Mouse (Mus musculus) hindbrain, embryonic 10.5 days (tissue): Measurements from ENCODE around the gene Ddb1. TPM values are rescaled to one million over a fixed set of nuclear protein-coding genes. Genes with fewer than 3 reads are reported as not detected.
"Not testable (repeated sequence)": the region's sequence is repeated elsewhere in the genome, so short reads cannot be mapped to it uniquely, and the experiment has no call there.

Experiments
- DNase-seq: peaks from one replicate; pipeline ENCODE4 v3.0.0-alpha.2; 2017; ENCODE audit warnings: low spot score
- H3K27ac ChIP-seq: fragments of 300-500 bp; sonication (generic); 2 replicates; pipeline ENCODE4 v1.5.1; 2016; ENCODE audit warnings: mild to moderate bottlenecking, moderate library complexity
- H3K27me3 ChIP-seq: fragments of 300-500 bp; sonication (generic); 2 replicates; pipeline ENCODE4 v1.6.1; 2016; ENCODE audit warnings: mild to moderate bottlenecking; ENCODE audit not compliant: poor library complexity, insufficient read depth, severe bottlenecking
- H3K36me3 ChIP-seq: fragments of 300-500 bp; sonication (generic); 2 replicates; pipeline ENCODE4 v1.6.1; 2016; ENCODE audit warnings: mild to moderate bottlenecking, moderate library complexity
- H3K4me1 ChIP-seq: fragments of 300-500 bp; sonication (generic); replicated peaks from 2 replicates; pipeline ENCODE4 v1.6.1; 2016; ENCODE audit warnings: mild to moderate bottlenecking
- H3K4me3 ChIP-seq: fragments of 300-500 bp; sonication (generic); 2 replicates; pipeline ENCODE4 v1.5.1; 2016; ENCODE audit warnings: mild to moderate bottlenecking, moderate library complexity
- H3K9me3 ChIP-seq: fragments of 300-500 bp; sonication (generic); 2 replicates; pipeline ENCODE4 v1.6.1; 2016; ENCODE audit warnings: mild to moderate bottlenecking, moderate library complexity
- WGBS: fragments of 180-500 bp; shearing (Covaris S2); methylation state at CpG from one replicate; pipeline ENCODE4 v1.1.7; 2016; 5-methylcytosine and 5-hydroxymethylcytosine counted together
- polyA plus RNA-seq: library from polyadenylated mRNA; unstranded; fragments of >200 nt; fragmentation: Nextera tagmentation; extraction: Ambion mirVana; gene quantifications from 2 replicates; pipeline ENCODE4 v1.2.1, GENCODE M21; 2016

The Ddb1 gene
- polyA plus RNA-seq: 461 and 484 TPM in 2 replicates

- H3K4me3 ChIP-seq: peak within 1 kb of the TSS; percentile 97
- no peaks in the 10 kb centered on the region for H3K9me3 ChIP-seq
- peaks cover 46% of the 10 kb centered on the region for H3K4me1 ChIP-seq
- H3K27me3 ChIP-seq: no peaks in the 10 kb centered on the region
- peak; percentile 99 for DNase-seq
- H3K27ac ChIP-seq: peak within 1 kb of the TSS; percentile 96
- H3K36me3 ChIP-seq: peaks cover 39% of the 10 kb centered on the region
- under 1% methylated on average over 49 of the region's 49 CpGs for WGBS
These were observed at the start of gene Ddb1, which contains the start of gene Tkfc for GRCm38 (mm10) chr19:10605293-10605900. TSS of gene Ddb1 (plus strand) at chr19:10605327. TSS of gene Tkfc (minus strand) at chr19:10605654.

GRCm38 (mm10) chr19:10555624-10556510 is 49.3 kb upstream of the Ddb1 start, which contains the start of gene Tmem216:
TSS of gene Tmem216 (minus strand) at chr19:10556238.
- Histone ChIP-seq H3K27me3 (no peaks in the 10 kb centered on the region), H3K4me3 (peak within 1 kb of the TSS; percentile 74), H3K4me1 (peaks cover 21% of the 10 kb centered on the region), H3K36me3 (peaks cover 28% of the 10 kb centered on the region), H3K9me3 (no peaks in the 10 kb centered on the region), H3K27ac (peak within 1 kb of the TSS; percentile 87)
- DNase-seq: peak; percentile 79
- WGBS: 2% methylated on average over 43 of the region's 43 CpGs

DNA sequence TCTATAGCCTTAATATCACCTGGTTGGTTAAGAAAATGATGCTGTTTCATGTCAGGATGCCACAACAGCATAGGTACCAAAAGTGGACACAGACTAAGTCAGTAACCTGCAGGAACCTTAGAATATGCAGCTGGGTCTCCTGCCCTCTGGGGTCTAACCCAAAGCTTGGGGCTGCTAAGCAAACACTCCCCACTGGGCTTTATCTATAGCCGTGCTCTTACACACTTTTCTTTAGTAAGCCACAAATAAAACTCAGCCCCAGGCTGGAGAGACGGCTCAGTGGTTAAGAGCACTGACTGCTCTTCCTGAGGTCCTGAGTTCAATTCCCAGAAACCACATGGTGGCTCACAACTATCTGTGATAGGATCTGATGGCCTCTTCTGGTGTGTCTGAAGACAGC is 48.1 kb upstream of the Ddb1 start:
- no peaks in the 10 kb centered on the region for H3K9me3 ChIP-seq
- WGBS: 68% methylated on average over 2 of the region's 2 CpGs
- peaks cover 17% of the 10 kb centered on the region for H3K36me3 ChIP-seq
- H3K4me1 ChIP-seq: peaks cover 26% of the 10 kb centered on the region
- no peaks in the 10 kb centered on the region for H3K27me3 ChIP-seq
- no peak for DNase-seq
- no peak overlapping the region; the same call in 1 of the 2 replicates for H3K4me3 ChIP-seq
- no peak overlapping the region for H3K27ac ChIP-seq

- WGBS: 76% methylated on average over 2 of the region's 2 CpGs
These were observed 47.7 kb upstream of the Ddb1 start for GRCm38 (mm10) chr19:10557430-10557829.

DNA sequence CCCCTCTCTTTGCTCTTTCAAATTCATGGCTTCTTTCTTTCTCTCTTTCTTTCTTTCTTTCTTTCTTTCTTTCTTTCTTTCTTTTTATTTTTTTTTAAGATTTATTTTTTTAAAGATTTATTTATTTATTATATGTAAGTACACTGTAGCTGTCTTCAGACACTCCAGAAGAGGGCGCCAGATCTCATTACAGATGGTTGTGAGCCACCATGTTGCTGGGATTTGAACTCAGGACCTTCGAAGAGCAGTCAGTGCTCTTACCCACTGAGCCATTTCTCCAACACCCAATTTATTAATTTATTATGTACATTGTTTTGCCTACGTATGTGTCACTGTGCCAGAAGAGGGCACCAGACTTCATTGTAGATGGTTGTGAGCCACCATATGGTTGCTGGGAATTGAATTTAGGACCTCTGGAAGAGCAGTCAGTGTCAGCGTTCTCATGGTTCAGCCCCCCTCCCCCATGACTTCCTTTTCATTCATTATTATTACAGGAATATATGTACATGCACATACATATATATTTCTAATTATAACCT is 47.2 kb upstream of the Ddb1 start:
- H3K27me3 ChIP-seq, H3K4me3 ChIP-seq, H3K36me3 ChIP-seq, H3K27ac ChIP-seq, DNase-seq, H3K9me3 ChIP-seq: not testable (repeated sequence)
- H3K4me1 ChIP-seq: peaks cover 28% of the 10 kb centered on the region
- 79% methylated on average over 4 of the region's 4 CpGs for WGBS

More at GRCm38 (mm10) chr19:10557430-10557829, 47.7 kb upstream of the Ddb1 start:
- no peak for DNase-seq
- Histone ChIP-seq H3K36me3 (peaks cover 13% of the 10 kb centered on the region), H3K27me3 (no peaks in the 10 kb centered on the region), H3K27ac (no peak overlapping the region), H3K4me1 (peaks cover 28% of the 10 kb centered on the region), H3K4me3 (no peak overlapping the region), H3K9me3 (no peaks in the 10 kb centered on the region)

- Histone ChIP-seq H3K36me3 (no peaks in the 10 kb centered on the region), H3K4me3 (no peak overlapping the region), H3K9me3 (no peaks in the 10 kb centered on the region), H3K27ac (no peak overlapping the region), H3K27me3 (no peaks in the 10 kb centered on the region), H3K4me1 (peaks cover 20% of the 10 kb centered on the region)
- no peak for DNase-seq
- WGBS: 40% methylated on average over 5 of the region's 5 CpGs
These were observed 45.0 kb upstream of the Ddb1 start for GRCm38 (mm10) chr19:10560108-10560507.

- 65% methylated on average over 6 of the region's 6 CpGs for WGBS
- no peak overlapping the region for H3K27ac ChIP-seq
- H3K9me3 ChIP-seq: no peaks in the 10 kb centered on the region
- H3K36me3 ChIP-seq: no peaks in the 10 kb centered on the region
- peaks cover 7% of the 10 kb centered on the region for H3K4me1 ChIP-seq
- no peaks in the 10 kb centered on the region for H3K27me3 ChIP-seq
- H3K4me3 ChIP-seq: no peak overlapping the region
- DNase-seq: peak; percentile 17
These were observed 43.4 kb upstream of the Ddb1 start for GRCm38 (mm10) chr19:10561558-10562314.

DNA sequence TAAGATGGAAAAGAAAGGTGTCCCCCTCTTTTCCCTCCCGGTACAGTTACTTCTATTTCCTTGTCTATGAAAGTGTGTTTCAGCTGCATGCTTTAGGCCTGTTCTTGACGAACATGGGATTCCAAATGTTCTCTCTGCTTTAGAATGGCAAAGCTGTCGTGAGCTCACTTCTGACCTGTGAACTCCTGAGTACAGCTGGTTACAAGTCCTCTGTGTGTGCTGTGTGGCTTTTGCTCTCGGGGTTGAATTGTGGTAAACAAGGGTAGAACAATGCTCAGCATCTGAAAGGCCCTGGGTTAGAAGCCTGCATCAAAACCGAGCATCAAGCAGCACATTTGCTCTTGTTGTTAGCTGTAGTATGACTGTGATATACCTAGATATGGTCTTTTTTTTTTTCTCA is 42.8 kb upstream of the Ddb1 start:
- DNase-seq: no peak
- Histone ChIP-seq H3K4me1 (peaks cover 7% of the 10 kb centered on the region), H3K4me3 (no peak overlapping the region), H3K27ac (no peak overlapping the region), H3K9me3 (no peaks in the 10 kb centered on the region), H3K27me3 (no peaks in the 10 kb centered on the region), H3K36me3 (no peaks in the 10 kb centered on the region; the same call in 1 of the 2 replicates)
- WGBS: 45% methylated on average over 5 of the region's 5 CpGs

GRCm38 (mm10) chr19:10564278-10564677 is 40.8 kb upstream of the Ddb1 start:
- DNase-seq: no peak
- Histone ChIP-seq H3K4me1 (peaks cover 7% of the 10 kb centered on the region), H3K4me3 (no peak overlapping the region), H3K36me3 (peaks cover 12% of the 10 kb centered on the region), H3K9me3 (no peaks in the 10 kb centered on the region), H3K27ac (no peak overlapping the region), H3K27me3 (no peaks in the 10 kb centered on the region)
- WGBS: 83% methylated on average over 6 of the region's 6 CpGs

GRCm38 (mm10) chr19:10565217-10565616 is 39.9 kb upstream of the Ddb1 start:
- WGBS: 83% methylated on average over 4 of the region's 4 CpGs
- Histone ChIP-seq H3K4me1 (peaks cover 7% of the 10 kb centered on the region), H3K27ac (no peak overlapping the region), H3K4me3 (no peak overlapping the region), H3K27me3 (no peaks in the 10 kb centered on the region), H3K9me3 (no peaks in the 10 kb centered on the region), H3K36me3 (peaks cover 21% of the 10 kb centered on the region)
- DNase-seq: no peak

DNA sequence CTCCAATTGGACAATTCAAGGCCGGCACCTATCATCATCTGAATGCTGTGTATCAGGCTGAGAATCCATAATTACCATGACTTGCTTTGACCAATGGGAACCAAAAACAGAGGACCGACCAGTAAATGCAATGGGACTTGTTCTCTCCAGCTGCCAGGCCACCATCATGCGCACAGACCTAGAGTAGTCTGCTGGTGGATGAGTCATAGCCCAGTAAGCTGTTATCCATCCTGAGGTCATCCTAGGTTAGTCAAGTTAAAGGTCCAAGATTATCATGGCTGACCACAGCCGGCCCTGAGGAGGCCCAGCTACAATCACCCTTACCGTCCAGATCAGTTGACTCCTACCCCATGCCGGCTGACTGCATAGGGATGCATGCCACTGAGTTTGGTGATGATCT is 35.5 kb upstream of the Ddb1 start:
- Histone ChIP-seq H3K4me1 (no peaks in the 10 kb centered on the region), H3K27me3 (no peaks in the 10 kb centered on the region), H3K36me3 (peaks cover 62% of the 10 kb centered on the region), H3K4me3 (no peak overlapping the region), H3K9me3 (no peaks in the 10 kb centered on the region), H3K27ac (no peak overlapping the region)
- DNase-seq: no peak
- WGBS: 94% methylated on average over 6 of the region's 6 CpGs
